Mouse (Mus musculus) naive thymus-derived CD4-positive, alpha-beta T cell, adult 2 months (primary cell): ENCODE results near the gene BC049715.
A peak's percentile ranks its signal among the peaks of the same experiment; 100 is the strongest.
"Not testable (repeated sequence)": the region's sequence is repeated elsewhere in the genome, so short reads cannot be mapped to it uniquely, and the experiment has no call there.

Experiments
- DNase-seq: peaks from one replicate; pipeline ENCODE4 v3.0.0-alpha.2; 2011; ENCODE audit warnings: low read depth

BC049715 gene

GRCm38 (mm10) chr6:136827516-136827880, at the start of gene BC049715:
BC049715 (plus strand) TSS chr6:136827626.
- DNase-seq = peak; percentile 66

- DNase-seq = no peak
Measured at GRCm38 (mm10) chr6:136781377-136781986, 45.9 kb upstream of the BC049715 start, which contains the start of gene Gucy2c. Gucy2c (minus strand) TSS chr6:136781765.

GRCm38 (mm10) chr6:136782146-136782545, 45.3 kb upstream of the BC049715 start:
- no peak for DNase-seq

GRCm38 (mm10) chr6:136782761-136783160, 44.7 kb upstream of the BC049715 start:
- no peak for DNase-seq

- DNase-seq = no peak
Measured at GRCm38 (mm10) chr6:136789391-136789971, 37.9 kb upstream of the BC049715 start.

- peak; percentile 44 for DNase-seq
Measured at GRCm38 (mm10) chr6:136792884-136793758, 34.3 kb upstream of the BC049715 start.

- DNase-seq = peak; percentile 27
Measured at GRCm38 (mm10) chr6:136793831-136794525, 33.4 kb upstream of the BC049715 start.

GRCm38 (mm10) chr6:136795110-136795509, 32.3 kb upstream of the BC049715 start:
- no peak for DNase-seq

GRCm38 (mm10) chr6:136795850-136796249, 31.6 kb upstream of the BC049715 start:
- DNase-seq = no peak

- DNase-seq = not testable (repeated sequence)
Measured at GRCm38 (mm10) chr6:136797874-136798693, 29.3 kb upstream of the BC049715 start.

- DNase-seq = no peak
Measured at GRCm38 (mm10) chr6:136800710-136801109, 26.7 kb upstream of the BC049715 start.

GRCm38 (mm10) chr6:136801274-136801673, 26.2 kb upstream of the BC049715 start:
- DNase-seq = no peak

GRCm38 (mm10) chr6:136803093-136803738, 24.2 kb upstream of the BC049715 start:
- no peak for DNase-seq

- DNase-seq = peak; percentile 94
Measured at GRCm38 (mm10) chr6:136803739-136804633, 23.4 kb upstream of the BC049715 start, which contains the start of gene Hist4h4. Hist4h4 (minus strand) TSS chr6:136804415.

GRCm38 (mm10) chr6:136804705-136805408, 22.6 kb upstream of the BC049715 start:
- peak; percentile 62 for DNase-seq

GRCm38 (mm10) chr6:136805409-136805775, 22.0 kb upstream of the BC049715 start:
- DNase-seq = no peak

GRCm38 (mm10) chr6:136806819-136807218, 20.6 kb upstream of the BC049715 start:
- no peak for DNase-seq

- DNase-seq = no peak
Measured at GRCm38 (mm10) chr6:136807395-136808013, 19.9 kb upstream of the BC049715 start.

GRCm38 (mm10) chr6:136808014-136808417, 19.4 kb upstream of the BC049715 start, which contains the start of gene H2afj:
H2afj (plus strand) TSS chr6:136808244.
- DNase-seq = peak; percentile 98
